Mouse (Mus musculus): ENCODE data around the gene Fgfr2. TPM values are rescaled to one million over a fixed set of nuclear protein-coding genes. Genes with fewer than 3 reads are reported as not detected.
A peak's percentile ranks its signal among the peaks of the same experiment; 100 is the strongest.

Gene Fgfr2
- polyA plus RNA-seq, 1 experiment from 2014 or later: 106 TPM

- Histone ChIP-seq H3K27ac (replicated peaks; ENCODE audit: low read depth, low read length) (no peak overlapping the region), H3K36me3 (ENCODE audit: control insufficient read depth, insufficient read depth, low read length) (0 out of 2 replicates have a peak, but pooled peaks cover 4% of the 10 kb centered on the region), H3K4me1 (ENCODE audit: control insufficient read depth, insufficient read depth, low read length) (no peaks in the 10 kb centered on the region), H3K9ac (ENCODE audit: low read depth, low read length) (no peak overlapping the region), H3K4me3 (ENCODE audit: low read depth, low read length) (no peak overlapping the region), H3K27me3 (replicated peaks; ENCODE audit: control insufficient read depth, insufficient read depth, low read length) (no peaks in the 10 kb centered on the region), H3K4me2 (ENCODE audit: low read depth, low read length) (no peak overlapping the region), H3K9me3 (ENCODE audit: control insufficient read depth, low read length) (no peaks in the 10 kb centered on the region)
- peak; percentile 56 for DNase-seq (ENCODE audit: low spot score)
- 67% methylated on average over 6 of the region's 6 CpGs for WGBS
- ATAC-seq (ENCODE audit: low read depth): 0 out of 2 replicates have a peak, but pooled peaks have one; percentile 50
Measured at GRCm38 (mm10) chr7:130472683-130473082, 2650.5 kb downstream of the Fgfr2 start.

GRCm38 (mm10) chr7:130471045-130471444, 2652.1 kb downstream of the Fgfr2 start:
- no peaks in the 10 kb centered on the region for H3K9me3 ChIP-seq (ENCODE audit: control insufficient read depth, low read length)
- H3K4me2 ChIP-seq (ENCODE audit: low read depth, low read length): no peak overlapping the region
- no peak overlapping the region for H3K4me3 ChIP-seq (ENCODE audit: low read depth, low read length)
- no peak overlapping the region for H3K9ac ChIP-seq (ENCODE audit: low read depth, low read length)
- ATAC-seq (ENCODE audit: low read depth) (no peak), DNase-seq (ENCODE audit: low spot score) (no peak)
- no peaks in the 10 kb centered on the region for H3K27me3 ChIP-seq (replicated peaks; ENCODE audit: control insufficient read depth, insufficient read depth, low read length)
- 61% methylated on average over 6 of the region's 6 CpGs for WGBS
- H3K4me1 ChIP-seq (ENCODE audit: control insufficient read depth, insufficient read depth, low read length): no peaks in the 10 kb centered on the region
- H3K27ac ChIP-seq (replicated peaks; ENCODE audit: low read depth, low read length): no peak overlapping the region
- peaks cover 11% of the 10 kb centered on the region; the same call in 1 of the 2 replicates for H3K36me3 ChIP-seq (ENCODE audit: control insufficient read depth, insufficient read depth, low read length)

GRCm38 (mm10) chr7:130455587-130456246, 2667.4 kb downstream of the Fgfr2 start:
- Histone ChIP-seq H3K4me1 (ENCODE audit: control insufficient read depth, insufficient read depth, low read length) (no peaks in the 10 kb centered on the region), H3K27me3 (replicated peaks; ENCODE audit: control insufficient read depth, insufficient read depth, low read length) (no peaks in the 10 kb centered on the region), H3K4me2 (ENCODE audit: low read depth, low read length) (no peak overlapping the region), H3K27ac (replicated peaks; ENCODE audit: low read depth, low read length) (peak overlapping the region; percentile 52), H3K4me3 (ENCODE audit: low read depth, low read length) (no peak overlapping the region), H3K9me3 (ENCODE audit: control insufficient read depth, low read length) (no peaks in the 10 kb centered on the region), H3K9ac (ENCODE audit: low read depth, low read length) (0 out of 2 replicates have a peak overlapping the region, but pooled peaks have one; percentile 30), H3K36me3 (ENCODE audit: control insufficient read depth, insufficient read depth, low read length) (peaks cover 33% of the 10 kb centered on the region)
- ATAC-seq (ENCODE audit: low read depth): no peak
- DNase-seq (ENCODE audit: low spot score): peak; percentile 48
- 55% methylated on average over 4 of the region's 4 CpGs for WGBS

GRCm38 (mm10) chr7:130454226-130454625, 2668.9 kb downstream of the Fgfr2 start:
- Histone ChIP-seq H3K36me3 (ENCODE audit: control insufficient read depth, insufficient read depth, low read length) (peaks cover 28% of the 10 kb centered on the region), H3K4me3 (ENCODE audit: low read depth, low read length) (no peak overlapping the region), H3K4me2 (ENCODE audit: low read depth, low read length) (no peak overlapping the region), H3K9ac (ENCODE audit: low read depth, low read length) (no peak overlapping the region), H3K4me1 (ENCODE audit: control insufficient read depth, insufficient read depth, low read length) (no peaks in the 10 kb centered on the region), H3K27ac (replicated peaks; ENCODE audit: low read depth, low read length) (no peak overlapping the region), H3K9me3 (ENCODE audit: control insufficient read depth, low read length) (no peaks in the 10 kb centered on the region), H3K27me3 (replicated peaks; ENCODE audit: control insufficient read depth, insufficient read depth, low read length) (no peaks in the 10 kb centered on the region)
- no peak for DNase-seq (ENCODE audit: low spot score)
- 82% methylated on average over 3 of the region's 3 CpGs for WGBS
- no peak for ATAC-seq (ENCODE audit: low read depth)

GRCm38 (mm10) chr7:130435776-130436175, 2687.4 kb downstream of the Fgfr2 start:
- Histone ChIP-seq H3K9ac (ENCODE audit: low read depth, low read length) (no peak overlapping the region), H3K4me3 (ENCODE audit: low read depth, low read length) (no peak overlapping the region), H3K4me1 (ENCODE audit: control insufficient read depth, insufficient read depth, low read length) (no peaks in the 10 kb centered on the region), H3K36me3 (ENCODE audit: control insufficient read depth, insufficient read depth, low read length) (no peaks in the 10 kb centered on the region), H3K27me3 (replicated peaks; ENCODE audit: control insufficient read depth, insufficient read depth, low read length) (no peaks in the 10 kb centered on the region), H3K9me3 (ENCODE audit: control insufficient read depth, low read length) (no peaks in the 10 kb centered on the region), H3K4me2 (ENCODE audit: low read depth, low read length) (no peak overlapping the region), H3K27ac (replicated peaks; ENCODE audit: low read depth, low read length) (no peak overlapping the region)
- 94% methylated on average over 5 of the region's 5 CpGs for WGBS
- no peak for ATAC-seq (ENCODE audit: low read depth)
- DNase-seq (ENCODE audit: low spot score): no peak

- Histone ChIP-seq H3K27me3 (replicated peaks; ENCODE audit: control insufficient read depth, insufficient read depth, low read length) (no peaks in the 10 kb centered on the region), H3K27ac (replicated peaks; ENCODE audit: low read depth, low read length) (no peak overlapping the region), H3K4me2 (ENCODE audit: low read depth, low read length) (no peak overlapping the region), H3K36me3 (ENCODE audit: control insufficient read depth, insufficient read depth, low read length) (no peaks in the 10 kb centered on the region), H3K4me3 (ENCODE audit: low read depth, low read length) (no peak overlapping the region), H3K9me3 (ENCODE audit: control insufficient read depth, low read length) (no peaks in the 10 kb centered on the region), H3K9ac (ENCODE audit: low read depth, low read length) (no peak overlapping the region), H3K4me1 (ENCODE audit: control insufficient read depth, insufficient read depth, low read length) (peaks cover 9% of the 10 kb centered on the region; the same call in 1 of the 2 replicates)
- no peak for DNase-seq (ENCODE audit: low spot score)
- ATAC-seq (ENCODE audit: low read depth): no peak
- WGBS: 91% methylated on average over 2 of the region's 2 CpGs
Measured at GRCm38 (mm10) chr7:130432141-130432540, 2691.0 kb downstream of the Fgfr2 start.

- Histone ChIP-seq H3K27ac (replicated peaks; ENCODE audit: low read depth, low read length) (peak overlapping the region; percentile 80), H3K9me3 (ENCODE audit: control insufficient read depth, low read length) (no peaks in the 10 kb centered on the region), H3K27me3 (replicated peaks; ENCODE audit: control insufficient read depth, insufficient read depth, low read length) (no peaks in the 10 kb centered on the region), H3K9ac (ENCODE audit: low read depth, low read length) (no peak overlapping the region), H3K36me3 (ENCODE audit: control insufficient read depth, insufficient read depth, low read length) (no peaks in the 10 kb centered on the region), H3K4me3 (ENCODE audit: low read depth, low read length) (no peak overlapping the region), H3K4me1 (ENCODE audit: control insufficient read depth, insufficient read depth, low read length) (peaks cover 16% of the 10 kb centered on the region; the same call in 1 of the 2 replicates), H3K4me2 (ENCODE audit: low read depth, low read length) (no peak overlapping the region)
- DNase-seq (ENCODE audit: low spot score): peak; percentile 81
- peak; percentile 87 for ATAC-seq (ENCODE audit: low read depth)
- 4% methylated on average over 5 of the region's 5 CpGs for WGBS
Measured at GRCm38 (mm10) chr7:130426586-130426985, 2696.6 kb downstream of the Fgfr2 start.

- Histone ChIP-seq H3K27ac (replicated peaks; ENCODE audit: low read depth, low read length) (peak overlapping the region; percentile 80), H3K9ac (ENCODE audit: low read depth, low read length) (no peak overlapping the region), H3K4me2 (ENCODE audit: low read depth, low read length) (no peak overlapping the region), H3K9me3 (ENCODE audit: control insufficient read depth, low read length) (no peaks in the 10 kb centered on the region), H3K4me1 (ENCODE audit: control insufficient read depth, insufficient read depth, low read length) (peaks cover 16% of the 10 kb centered on the region; the same call in 1 of the 2 replicates), H3K36me3 (ENCODE audit: control insufficient read depth, insufficient read depth, low read length) (no peaks in the 10 kb centered on the region), H3K27me3 (replicated peaks; ENCODE audit: control insufficient read depth, insufficient read depth, low read length) (no peaks in the 10 kb centered on the region), H3K4me3 (ENCODE audit: low read depth, low read length) (no peak overlapping the region)
- DNase-seq (ENCODE audit: low spot score) (peak; percentile 52), ATAC-seq (ENCODE audit: low read depth) (no peak)
- WGBS: 28% methylated on average over 2 of the region's 2 CpGs
Measured at GRCm38 (mm10) chr7:130425991-130426390, 2697.2 kb downstream of the Fgfr2 start.

GRCm38 (mm10) chr7:130419961-130420360, 2703.2 kb downstream of the Fgfr2 start:
- Histone ChIP-seq H3K27me3 (replicated peaks; ENCODE audit: control insufficient read depth, insufficient read depth, low read length) (no peaks in the 10 kb centered on the region), H3K36me3 (ENCODE audit: control insufficient read depth, insufficient read depth, low read length) (no peaks in the 10 kb centered on the region), H3K9me3 (ENCODE audit: control insufficient read depth, low read length) (no peaks in the 10 kb centered on the region), H3K4me3 (ENCODE audit: low read depth, low read length) (no peak overlapping the region), H3K27ac (replicated peaks; ENCODE audit: low read depth, low read length) (no peak overlapping the region), H3K9ac (ENCODE audit: low read depth, low read length) (no peak overlapping the region), H3K4me2 (ENCODE audit: low read depth, low read length) (no peak overlapping the region), H3K4me1 (ENCODE audit: control insufficient read depth, insufficient read depth, low read length) (no peaks in the 10 kb centered on the region)
- ATAC-seq (ENCODE audit: low read depth): no peak
- DNase-seq (ENCODE audit: low spot score): no peak
- 49% methylated on average over 1 of the region's 1 CpGs for WGBS
